Mouse (Mus musculus): ENCODE measurements around the gene Card9. TPM values are rescaled to one million over a fixed set of nuclear protein-coding genes. Genes with fewer than 3 reads are reported as not detected.

Card9 gene
- polyA plus RNA-seq, 1 experiment from 2014 or later: 0.51 TPM

Other genes starting within 250 kb of the Card9 start
- 10.4 and 12.0 TPM in 2 replicates for gene Nacc2, start 237.7 kb downstream of the Card9 start, polyA plus RNA-seq (2014; fragmentation: Nextera tagmentation; extraction: Ambion mirVana)
- gene Lhx3, start 152.6 kb downstream of the Card9 start, polyA plus RNA-seq (2014; fragmentation: Nextera tagmentation; extraction: Ambion mirVana): not detected in 2 replicates
- 17.5 and 18.8 TPM in 2 replicates for gene Qsox2, start 123.4 kb downstream of the Card9 start, polyA plus RNA-seq (2014; fragmentation: Nextera tagmentation; extraction: Ambion mirVana)
- 0.58 and 1.1 TPM in 2 replicates for gene Ccdc187, start 66.4 kb downstream of the Card9 start, polyA plus RNA-seq (2014; fragmentation: Nextera tagmentation; extraction: Ambion mirVana)
- gene Gpsm1, start 45.4 kb downstream of the Card9 start, polyA plus RNA-seq (2014; fragmentation: Nextera tagmentation; extraction: Ambion mirVana): 24.0 and 24.1 TPM in 2 replicates
- gene Dnlz, start 8.8 kb downstream of the Card9 start, polyA plus RNA-seq (2014; fragmentation: Nextera tagmentation; extraction: Ambion mirVana): 25.6 and 27.6 TPM in 2 replicates
- 29.4 and 32.2 TPM in 2 replicates for gene Snapc4, start 19.7 kb upstream of the Card9 start, polyA plus RNA-seq (2014; fragmentation: Nextera tagmentation; extraction: Ambion mirVana)
- gene Entr1, start 28.4 kb upstream of the Card9 start, polyA plus RNA-seq (2014; fragmentation: Nextera tagmentation; extraction: Ambion mirVana): 102 and 117 TPM in 2 replicates
- gene Pmpca, start 28.4 kb upstream of the Card9 start, polyA plus RNA-seq (2014; fragmentation: Nextera tagmentation; extraction: Ambion mirVana): 83.2 and 86.5 TPM in 2 replicates
- 20.0 and 24.0 TPM in 2 replicates for gene Inpp5e, start 48.3 kb upstream of the Card9 start, polyA plus RNA-seq (2014; fragmentation: Nextera tagmentation; extraction: Ambion mirVana)
- 33.4 and 37.7 TPM in 2 replicates for gene Sec16a, start 84.3 kb upstream of the Card9 start, polyA plus RNA-seq (2014; fragmentation: Nextera tagmentation; extraction: Ambion mirVana)
- 29.5 and 31.7 TPM in 2 replicates for gene Notch1, start 155.7 kb upstream of the Card9 start, polyA plus RNA-seq (2014; fragmentation: Nextera tagmentation; extraction: Ambion mirVana)
- gene Egfl7, start 219.1 kb upstream of the Card9 start, polyA plus RNA-seq (2014; fragmentation: Nextera tagmentation; extraction: Ambion mirVana): 113 and 120 TPM in 2 replicates
- gene Gm20532, start 225.7 kb upstream of the Card9 start, polyA plus RNA-seq (2014; fragmentation: Nextera tagmentation; extraction: Ambion mirVana): not detected in 2 replicates
- 43.7 and 44.8 TPM in 2 replicates for gene Agpat2, start 243.5 kb upstream of the Card9 start, polyA plus RNA-seq (2014; fragmentation: Nextera tagmentation; extraction: Ambion mirVana)

Measured in stomach, embryonic 14.5 days (tissue).